Mouse (Mus musculus) ovary, postnatal 14 days (tissue): Measurements from ENCODE around the gene Mvp.

ENCODE experiments used
- DNase-seq: peaks from one replicate; pipeline ENCODE4 v3.0.0; 2022; ENCODE audit warnings: low spot score

Mvp gene

DNA sequence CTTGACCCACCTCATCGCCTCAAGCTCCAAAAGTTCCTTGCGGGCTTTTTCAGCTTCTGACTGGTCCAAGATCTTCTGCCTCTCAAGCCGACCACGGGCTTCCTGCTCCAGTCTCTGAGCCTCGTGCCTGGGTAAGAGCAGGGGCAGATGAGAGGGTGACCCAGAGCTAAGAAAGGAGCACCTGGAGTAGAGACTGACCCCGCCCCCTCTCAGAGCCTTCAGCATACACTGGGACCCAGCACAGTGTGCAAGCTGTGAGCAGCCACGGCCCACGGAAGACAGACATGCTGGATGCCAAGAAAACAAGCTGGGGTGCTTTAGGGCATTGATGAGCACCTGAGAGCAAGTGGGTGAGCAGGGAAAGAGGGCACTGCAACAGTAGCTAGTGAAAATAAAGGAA, 25.6 kb downstream of the Mvp start:
- DNase-seq: no peak

DNA sequence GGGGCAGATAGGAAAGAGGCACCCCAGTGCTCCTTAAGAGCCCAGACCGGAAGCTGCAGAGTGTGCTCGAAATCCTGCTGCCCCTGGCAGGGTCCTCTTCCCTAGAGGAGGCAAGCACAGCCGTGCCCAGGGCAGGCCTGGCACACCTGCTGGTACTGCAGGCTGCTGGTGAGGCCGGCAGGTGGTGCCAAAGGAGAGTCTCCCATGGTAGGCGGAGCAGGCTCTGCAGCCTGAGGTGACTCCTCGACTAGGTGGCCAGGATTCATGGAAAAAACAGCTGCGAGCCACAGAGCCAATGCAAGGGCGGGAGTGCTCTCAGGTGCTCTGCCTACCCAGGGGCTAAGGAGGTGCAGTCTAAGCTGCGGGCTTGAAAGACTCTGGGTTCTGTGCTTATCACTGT, 28.1 kb downstream of the Mvp start:
- peak; percentile 33 for DNase-seq

GRCm38 (mm10) chr7:126984667-126985444, 29.6 kb downstream of the Mvp start:
- no peak for DNase-seq

DNA sequence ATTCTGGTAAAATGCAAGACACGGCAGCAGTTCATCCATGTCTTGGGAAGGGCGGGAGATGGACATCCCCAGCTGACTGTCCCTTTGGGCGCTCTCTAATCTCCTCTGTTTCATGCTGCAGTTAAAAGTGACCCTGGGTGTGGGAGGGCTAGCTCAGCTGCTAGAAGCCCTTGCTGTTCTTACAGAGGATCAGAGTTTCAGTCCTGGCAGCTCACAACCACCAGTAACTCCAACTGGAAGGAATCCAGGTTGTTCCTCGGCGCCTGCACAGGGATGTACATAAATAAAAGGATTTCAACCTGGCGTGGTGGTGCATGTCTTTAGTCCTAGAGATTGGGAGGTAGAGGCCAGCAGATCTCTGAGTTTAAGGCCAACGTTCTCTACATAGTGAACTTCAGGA, 31.3 kb downstream of the Mvp start:
- DNase-seq: no peak

GRCm38 (mm10) chr7:126982054-126982453, 32.4 kb downstream of the Mvp start:
- DNase-seq: no peak

- no peak for DNase-seq
Observed at GRCm38 (mm10) chr7:126981601-126982000, 32.8 kb downstream of the Mvp start.

DNA sequence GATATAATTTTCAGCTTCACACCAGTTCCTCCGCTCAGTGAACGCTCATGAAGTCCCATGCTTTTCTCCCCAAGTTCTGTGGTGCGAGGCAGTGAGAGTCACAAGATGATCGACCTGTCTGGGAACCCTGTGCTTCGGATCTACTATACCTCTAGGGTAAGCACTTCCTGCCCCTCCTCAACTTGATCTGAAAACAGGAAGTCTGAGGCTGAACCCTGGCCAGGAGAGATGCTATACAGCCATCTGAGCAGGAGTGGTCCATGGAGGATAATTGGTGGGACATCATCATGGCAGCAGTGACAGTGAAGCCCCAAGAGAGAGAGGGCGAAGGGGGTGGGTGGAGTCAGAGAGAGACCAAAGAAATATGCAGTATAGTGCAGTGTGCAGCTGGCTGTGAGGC, 35.6 kb downstream of the Mvp start:
- no peak for DNase-seq

- DNase-seq: no peak
Observed at GRCm38 (mm10) chr7:126976878-126977459, 37.5 kb downstream of the Mvp start.

- peak; percentile 92 for DNase-seq
Observed at GRCm38 (mm10) chr7:126975950-126976866, 38.2 kb downstream of the Mvp start, which contains the start of gene Cdiptos. TSS of gene Cdiptos (minus strand) at chr7:126976098.

DNA sequence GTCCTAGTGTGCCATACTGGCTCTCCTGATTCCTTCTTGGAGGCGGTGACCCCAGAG, 38.7 kb downstream of the Mvp start, which contains the start of gene Cdipt:
TSS of gene Cdipt (plus strand) at position 22 of the 57 bp plus-strand sequence.
- DNase-seq: no peak

DNA sequence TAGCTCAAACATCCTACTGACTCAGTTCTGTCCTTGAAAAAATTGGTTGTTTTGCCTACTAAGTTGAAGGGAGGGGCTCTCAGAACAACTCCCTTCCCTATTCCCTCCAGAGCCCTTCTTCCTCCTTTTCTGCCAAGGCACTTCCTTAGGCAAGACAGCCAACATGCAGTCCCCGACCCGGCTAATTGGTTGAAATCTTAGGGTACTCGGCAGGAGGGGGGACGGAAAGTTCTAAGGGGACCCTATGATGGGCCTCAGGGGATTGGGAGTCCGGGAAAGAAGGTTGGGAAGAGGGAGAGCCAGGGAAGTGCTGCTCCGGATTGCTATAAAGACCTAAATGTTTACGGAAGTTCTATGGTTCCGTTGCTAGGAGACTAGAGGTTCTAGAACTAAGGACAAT, 38.9 kb downstream of the Mvp start:
- DNase-seq: peak; percentile 28

GRCm38 (mm10) chr7:126967361-126967760, 47.1 kb downstream of the Mvp start:
- DNase-seq: no peak

DNA sequence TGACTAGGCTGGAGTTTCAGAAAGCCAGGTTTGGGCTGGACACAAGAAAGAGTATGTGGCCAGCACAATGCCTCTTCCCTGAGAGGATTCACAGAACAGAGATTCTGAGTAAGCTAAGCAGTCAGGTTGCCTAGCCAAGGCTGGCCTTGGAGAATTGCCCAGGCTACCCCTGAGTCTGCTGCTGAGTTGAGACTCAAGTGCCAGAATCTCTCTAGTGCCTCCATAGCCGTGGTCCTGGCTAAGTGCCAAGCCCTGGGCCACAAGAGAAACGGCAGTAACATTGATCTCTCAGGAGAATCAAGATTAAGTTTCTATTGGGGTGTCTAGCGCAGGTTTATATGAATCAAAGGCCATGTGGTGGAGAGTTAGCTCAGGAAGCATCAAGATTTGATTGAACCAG, 48.9 kb downstream of the Mvp start:
- DNase-seq: no peak

DNA sequence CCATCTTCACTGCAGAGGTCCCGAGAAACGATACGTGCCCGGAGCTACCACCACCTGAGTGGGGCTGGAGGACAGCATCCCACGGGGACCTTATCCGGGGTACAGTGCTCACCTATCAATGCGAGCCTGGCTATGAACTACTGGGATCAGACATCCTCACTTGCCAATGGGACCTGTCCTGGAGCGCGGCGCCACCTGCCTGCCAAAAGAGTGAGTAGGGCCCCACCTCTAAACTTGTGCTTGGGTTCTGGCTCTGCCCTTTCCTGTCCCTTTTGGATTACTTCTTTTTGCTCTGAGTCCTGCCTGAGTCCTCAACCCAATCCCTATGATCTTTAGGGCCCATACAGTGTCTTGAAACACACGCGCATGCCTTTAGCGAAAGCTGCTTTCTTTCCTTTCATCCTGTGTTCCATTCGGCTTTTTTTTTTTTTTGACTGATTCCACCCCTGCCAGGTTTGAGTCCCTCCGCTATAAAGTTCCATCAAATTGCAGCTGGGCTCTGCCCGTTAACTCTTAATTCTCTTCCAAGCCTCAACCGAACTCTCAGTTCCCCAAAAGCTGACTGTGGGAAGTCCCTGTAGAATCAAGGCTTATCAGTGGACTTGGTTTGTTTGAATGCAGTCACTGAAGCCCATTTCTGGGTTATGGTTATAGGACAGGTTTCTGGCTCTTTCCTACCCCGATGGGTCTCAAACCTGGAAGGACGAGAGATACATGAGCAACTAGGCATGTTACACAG, 50.7 kb downstream of the Mvp start:
- no peak for DNase-seq

DNA sequence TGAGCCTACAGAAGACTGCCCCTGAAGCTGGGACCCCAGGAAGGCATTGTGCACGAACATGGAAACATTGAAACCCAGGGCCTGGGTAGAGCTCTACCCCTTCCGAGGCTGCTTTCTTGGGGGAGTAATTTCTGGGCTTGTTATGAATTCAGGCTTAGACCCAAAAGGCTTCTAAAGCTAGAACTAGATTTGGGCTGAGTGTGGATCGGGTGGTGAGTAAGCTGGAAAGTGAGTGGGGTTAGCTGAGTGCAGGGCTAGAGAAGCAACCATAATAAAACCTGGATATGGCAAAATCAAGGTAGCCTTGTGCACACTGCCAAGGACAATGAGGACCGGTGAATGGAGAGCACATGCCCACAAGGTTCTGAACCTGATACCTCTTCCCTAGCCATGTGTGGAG, 52.5 kb downstream of the Mvp start:
- no peak for DNase-seq

DNA sequence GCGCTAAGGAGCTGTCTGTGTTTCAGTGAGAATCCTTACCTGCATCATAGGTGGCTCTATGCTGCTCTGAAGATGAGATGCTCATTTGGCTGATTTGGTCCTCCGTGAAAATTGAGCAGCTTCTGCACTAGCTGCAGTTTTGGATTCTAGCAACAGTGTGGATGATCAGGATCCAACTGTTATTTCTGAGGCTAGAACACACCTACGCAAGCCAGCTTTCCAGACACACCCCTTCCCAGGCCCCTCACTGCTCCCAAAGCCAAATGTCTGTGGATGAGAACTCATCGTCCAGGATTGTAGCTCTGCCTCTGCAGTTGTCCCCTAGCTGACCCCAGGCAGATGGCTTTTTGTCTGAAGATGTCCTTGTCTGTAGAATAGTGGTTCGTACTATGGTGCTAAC, 53.3 kb downstream of the Mvp start:
- no peak for DNase-seq

- no peak for DNase-seq
Observed at GRCm38 (mm10) chr7:126959780-126960179, 54.6 kb downstream of the Mvp start.

DNA sequence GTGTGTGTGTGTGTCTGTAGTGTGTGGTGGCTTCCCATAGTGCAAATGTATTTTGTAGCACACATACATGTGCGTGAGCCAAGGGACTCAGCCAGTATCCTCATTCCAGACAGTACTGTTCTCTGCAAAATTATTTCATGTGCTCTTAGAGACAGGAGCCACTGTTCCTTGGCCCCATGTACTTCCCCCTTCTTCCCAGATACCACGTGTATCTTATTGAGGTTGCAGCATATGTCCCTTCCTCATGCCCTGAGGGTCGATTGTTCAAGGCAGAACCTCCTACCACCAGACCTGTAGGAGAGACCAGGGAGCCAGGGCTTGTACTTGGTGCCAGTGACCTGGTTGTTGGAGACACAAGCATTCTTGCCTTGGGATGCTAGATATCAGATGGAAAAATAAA, 59.3 kb downstream of the Mvp start:
- DNase-seq: no peak

- no peak for DNase-seq
Observed at GRCm38 (mm10) chr7:126952646-126953045, 61.8 kb downstream of the Mvp start.

GRCm38 (mm10) chr7:126951741-126952140, 62.7 kb downstream of the Mvp start:
- DNase-seq: no peak

DNA sequence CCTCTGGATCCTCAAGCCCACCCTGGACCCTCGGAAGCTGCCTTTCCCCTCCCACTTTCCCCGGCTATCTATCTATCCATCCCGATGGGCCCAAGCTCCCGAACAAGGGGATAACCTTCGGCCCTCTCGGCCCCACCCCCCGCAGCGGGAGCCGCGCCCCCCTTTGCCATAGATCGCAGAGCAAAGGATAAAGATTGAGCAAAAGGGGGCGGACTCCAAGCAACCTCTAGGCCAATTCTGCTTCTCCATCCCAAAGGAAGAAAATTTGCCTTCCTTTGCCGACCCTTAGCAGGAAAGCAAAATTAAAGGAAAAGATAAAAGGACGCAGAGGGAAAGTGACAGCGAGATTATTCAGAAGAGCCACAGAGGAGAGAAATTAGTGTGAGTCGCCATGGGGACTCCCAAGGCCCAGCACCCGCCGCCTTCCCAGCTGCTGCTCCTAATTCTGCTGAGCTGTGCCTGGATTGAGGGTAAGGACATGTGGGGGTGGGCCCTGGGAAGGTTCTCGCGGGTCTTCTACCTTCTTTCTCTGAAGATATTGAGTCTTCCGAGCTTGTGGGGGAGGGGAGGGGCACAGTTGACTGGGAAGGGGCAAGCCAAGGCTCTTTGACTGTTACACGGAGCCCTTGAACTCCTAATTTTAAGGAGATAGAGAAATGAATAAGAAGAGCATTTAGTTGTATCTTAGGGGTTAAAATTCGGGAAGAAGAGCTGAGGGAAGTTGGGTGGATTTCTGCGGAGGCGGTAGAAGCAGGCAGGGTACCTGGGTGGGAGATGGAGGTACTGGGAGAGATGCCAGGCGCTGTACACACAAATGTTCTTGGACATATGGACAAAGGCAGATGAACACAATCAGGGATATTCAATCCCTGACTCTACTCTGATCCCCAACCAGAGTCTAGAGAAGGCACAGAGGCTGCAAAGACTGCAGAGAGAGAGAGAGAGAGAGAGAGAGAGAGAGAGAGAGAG, 63.5 kb downstream of the Mvp start:
- no peak for DNase-seq
